Mouse (Mus musculus): Measurements from ENCODE around the gene Kirrel. TPM values are rescaled to one million over a fixed set of nuclear protein-coding genes. Genes with fewer than 3 reads are reported as not detected.

Kirrel gene
- not detected in 2 replicates for total RNA-seq (2014; fragmentation: Nextera tagmentation)
- not detected in 2 replicates for total RNA-seq (2017)

DNA sequence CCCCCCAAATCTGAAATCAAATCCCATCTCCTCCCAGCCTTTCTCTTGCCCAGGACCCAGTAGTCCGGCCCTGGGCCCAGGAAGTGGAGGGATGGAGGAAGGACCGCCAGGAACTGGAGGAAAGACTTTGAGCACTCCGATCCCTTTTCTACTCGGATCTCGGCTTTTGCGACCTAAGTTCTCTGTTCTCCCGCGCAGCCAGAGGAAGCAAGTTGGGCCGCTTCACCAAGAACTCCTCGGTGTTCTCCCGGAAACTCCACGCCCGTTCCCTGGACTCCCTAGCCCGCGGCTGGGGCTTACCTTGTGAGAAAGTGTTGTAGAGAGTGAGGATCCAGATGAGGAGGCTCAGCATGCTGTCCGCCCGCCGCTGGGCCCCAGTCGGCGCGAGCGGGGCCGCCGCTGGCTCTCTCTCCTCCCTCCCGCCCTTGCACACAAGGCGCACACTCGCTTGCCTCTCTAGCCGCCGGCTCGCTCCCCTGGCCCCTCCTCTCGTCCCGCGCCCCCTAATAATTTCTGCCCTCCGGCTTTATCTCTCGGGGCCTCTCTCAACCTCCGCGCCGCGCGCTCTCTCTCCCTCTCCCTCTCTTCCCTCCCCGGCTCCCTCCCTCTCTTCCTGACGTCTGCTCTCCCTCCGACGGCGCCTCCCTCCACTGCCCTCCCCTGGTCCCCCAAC is at the start of gene Kirrel:
Gene Kirrel, minus strand, starts transcription at position 652 of the 673 bp plus-strand sequence.
- ATAC-seq (replicated peaks; ENCODE audit: poor library complexity, severe bottlenecking) = peak; percentile 54

DNA sequence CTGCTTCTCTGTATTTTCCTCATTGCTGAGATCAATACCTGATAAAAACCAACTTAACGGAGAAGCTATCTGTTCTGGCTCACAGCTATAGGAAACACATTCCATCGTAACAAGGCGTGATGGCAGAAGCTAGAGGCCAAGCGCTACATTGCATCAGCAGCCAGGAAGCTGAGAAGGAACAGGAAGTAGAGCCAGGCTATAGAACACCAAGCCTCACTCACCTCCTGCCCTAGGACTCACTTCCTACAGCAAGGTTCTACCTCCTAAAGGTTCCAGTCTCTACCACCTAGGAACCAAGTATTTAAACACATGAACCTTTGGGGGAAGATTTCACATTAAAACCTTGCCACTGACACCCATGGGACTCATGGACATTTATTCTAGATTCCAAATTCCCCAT is 49.1 kb upstream of the Kirrel start:
- peak; percentile 66 for ATAC-seq (replicated peaks; ENCODE audit: poor library complexity, severe bottlenecking)

GRCm38 (mm10) chr3:87222346-87222745 is 47.8 kb upstream of the Kirrel start:
- ATAC-seq (replicated peaks; ENCODE audit: poor library complexity, severe bottlenecking) = no peak

- ATAC-seq (replicated peaks; ENCODE audit: poor library complexity, severe bottlenecking) = no peak
Measured at GRCm38 (mm10) chr3:87215176-87215575, 40.6 kb upstream of the Kirrel start.

DNA sequence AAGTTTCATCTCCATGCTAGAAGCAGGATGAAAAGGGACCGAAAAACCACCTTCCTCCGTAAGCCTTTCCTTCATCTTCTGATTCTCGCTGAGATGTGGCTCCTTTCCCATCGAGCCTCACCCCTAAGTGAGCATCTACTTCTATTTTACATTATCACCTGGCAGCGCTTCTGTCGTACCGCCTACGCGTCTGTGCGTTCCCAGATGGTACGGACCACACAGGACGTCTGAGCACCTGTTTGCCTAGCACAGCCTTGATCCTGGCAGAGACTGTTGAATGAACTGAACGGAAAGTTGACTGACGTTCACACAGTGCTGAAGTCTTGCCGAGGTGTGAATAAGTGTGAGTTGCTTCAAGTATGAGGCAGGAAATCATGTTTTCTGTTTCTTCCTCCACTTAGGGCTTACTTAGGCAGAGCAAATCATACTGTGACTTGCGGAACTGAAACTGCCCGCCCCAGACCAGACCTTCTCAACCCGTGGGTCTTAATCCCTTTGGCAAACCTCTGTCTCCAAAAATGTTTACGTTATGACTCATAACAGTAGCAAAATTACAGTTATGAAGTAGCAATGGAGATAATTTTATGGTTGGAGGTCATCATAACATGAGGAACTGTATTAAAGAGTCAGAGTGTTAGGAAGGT is 39.8 kb upstream of the Kirrel start:
- ATAC-seq (replicated peaks; ENCODE audit: poor library complexity, severe bottlenecking) = no peak

DNA sequence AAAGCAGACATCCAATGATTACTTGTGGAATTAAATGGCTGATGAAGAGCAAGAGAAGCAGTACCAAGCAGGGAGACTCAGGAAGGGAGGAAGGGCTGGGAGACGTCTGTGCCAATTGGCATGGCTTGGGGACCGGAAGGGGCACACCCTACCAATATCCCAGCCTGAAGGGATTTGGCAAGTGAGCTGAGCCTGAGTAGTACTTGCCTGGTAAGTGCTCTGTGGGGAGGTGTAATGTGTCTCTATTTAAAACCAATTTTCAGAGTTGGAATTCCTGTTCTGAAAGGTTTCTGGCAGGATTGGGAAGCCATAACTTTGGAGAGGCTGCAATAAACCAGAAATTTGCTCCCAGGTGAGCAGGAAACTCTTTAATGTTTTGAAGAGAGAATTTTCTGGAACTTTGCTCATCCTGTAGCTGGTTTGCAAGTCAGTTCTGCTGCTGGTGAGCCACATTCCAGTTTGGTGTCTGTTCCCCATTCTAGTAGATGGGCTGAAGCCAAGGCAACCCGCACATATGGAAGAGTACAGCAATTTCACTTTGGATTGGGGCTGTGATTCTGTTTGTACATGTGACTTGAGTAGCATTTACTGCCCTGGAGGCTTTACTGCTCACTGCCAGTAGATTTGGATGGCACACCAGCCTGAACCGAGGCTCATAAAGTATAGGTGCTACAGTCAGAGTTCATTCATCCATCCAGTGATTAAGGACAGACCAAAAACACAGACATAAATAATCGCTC is 32.0 kb upstream of the Kirrel start:
- ATAC-seq (replicated peaks; ENCODE audit: poor library complexity, severe bottlenecking) = no peak

GRCm38 (mm10) chr3:87196637-87197036 is 22.1 kb upstream of the Kirrel start:
- ATAC-seq (replicated peaks; ENCODE audit: poor library complexity, severe bottlenecking) = no peak

DNA sequence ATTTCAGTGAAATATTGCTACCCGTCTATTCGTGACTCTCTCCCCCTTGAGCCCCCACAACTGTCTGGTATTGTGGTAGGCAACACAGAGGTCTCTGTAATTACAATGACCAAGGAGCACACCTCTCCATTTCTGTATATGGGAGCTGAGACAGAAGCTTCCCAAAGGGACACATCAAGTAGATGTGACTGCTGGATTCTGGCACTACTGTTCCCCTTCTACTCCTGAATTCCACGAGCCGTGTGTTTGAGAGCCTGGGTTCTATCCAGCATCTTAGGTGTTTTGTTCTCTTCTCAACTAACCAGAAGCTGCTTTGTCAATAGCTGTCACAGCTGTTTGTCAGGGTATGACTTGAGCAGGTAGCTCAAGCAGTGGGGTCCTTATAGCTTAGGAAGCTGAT is 20.5 kb upstream of the Kirrel start:
- ATAC-seq (replicated peaks; ENCODE audit: poor library complexity, severe bottlenecking) = no peak

- ATAC-seq (replicated peaks; ENCODE audit: poor library complexity, severe bottlenecking) = no peak
Measured at GRCm38 (mm10) chr3:87194591-87194990, 20.0 kb upstream of the Kirrel start.

DNA sequence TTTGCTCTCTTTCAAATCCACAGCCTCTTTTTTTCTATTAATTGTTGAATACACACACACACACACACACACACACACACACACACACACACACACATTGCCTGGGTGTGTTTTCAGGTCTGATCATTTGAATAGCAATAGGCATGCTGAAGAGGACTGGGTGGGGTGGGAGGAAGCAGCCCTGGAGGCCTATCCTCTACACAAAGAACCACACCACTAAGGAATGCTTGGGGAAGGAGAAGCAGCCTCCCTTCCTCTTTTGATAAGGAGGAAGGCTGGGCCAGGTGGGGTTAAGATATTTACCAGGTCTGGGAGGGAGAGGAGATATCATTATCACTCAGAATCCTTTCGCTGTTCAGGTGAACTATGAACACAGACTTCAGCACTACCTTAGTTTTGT is 19.2 kb upstream of the Kirrel start:
- no peak for ATAC-seq (replicated peaks; ENCODE audit: poor library complexity, severe bottlenecking)

- ATAC-seq (replicated peaks; ENCODE audit: poor library complexity, severe bottlenecking) = no peak
Measured at GRCm38 (mm10) chr3:87193352-87193751, 18.8 kb upstream of the Kirrel start.

- ATAC-seq (replicated peaks; ENCODE audit: poor library complexity, severe bottlenecking) = no peak
Measured at GRCm38 (mm10) chr3:87176687-87177086, 2.1 kb upstream of the Kirrel start.

- peak; percentile 21; the same call in 1 of the 2 replicates for ATAC-seq (replicated peaks; ENCODE audit: poor library complexity, severe bottlenecking)
Measured at GRCm38 (mm10) chr3:87175438-87175815, 880 bp upstream of the Kirrel start.

DNA sequence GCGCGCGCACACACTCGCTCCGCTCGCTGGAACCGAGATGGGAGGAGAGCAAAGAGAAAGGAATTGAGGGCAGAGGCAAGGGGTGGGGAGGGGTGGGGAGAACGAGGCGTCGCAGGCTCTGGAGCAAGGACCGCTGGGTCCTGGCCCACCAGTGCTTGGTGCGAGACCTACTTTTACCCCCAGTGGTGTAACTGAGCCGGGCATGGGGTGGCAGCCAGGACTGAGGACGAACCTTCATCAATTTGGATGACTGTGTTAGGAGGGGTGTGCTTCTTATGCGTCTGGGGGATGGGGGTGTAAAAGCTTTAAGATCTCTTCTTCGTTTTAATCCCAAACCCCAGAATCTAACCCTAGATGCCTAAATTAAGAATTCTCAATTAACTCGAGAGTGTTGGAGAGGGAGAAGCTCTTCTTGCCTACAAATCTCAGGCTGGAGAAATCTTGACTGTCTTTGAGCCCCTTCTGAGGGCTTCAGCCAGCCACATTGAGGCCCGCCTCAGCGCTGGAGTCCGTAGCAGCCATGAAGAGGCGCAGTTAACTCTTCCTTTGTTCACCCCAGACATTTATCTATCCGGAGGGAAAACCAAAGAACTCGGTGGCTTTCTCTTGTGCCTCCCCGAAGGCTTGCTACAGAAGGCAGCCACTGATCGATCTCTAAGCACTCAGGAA is 356 bp upstream of the Kirrel start:
- ATAC-seq (replicated peaks; ENCODE audit: poor library complexity, severe bottlenecking) = 0 out of 2 replicates have a peak, but pooled peaks have one; percentile 10

- ATAC-seq (replicated peaks; ENCODE audit: poor library complexity, severe bottlenecking) = no peak
Measured at GRCm38 (mm10) chr3:87173486-87174085, 961 bp downstream of the Kirrel start.

- no peak for ATAC-seq (replicated peaks; ENCODE audit: poor library complexity, severe bottlenecking)
Measured at GRCm38 (mm10) chr3:87173103-87173444, 1.5 kb downstream of the Kirrel start.

DNA sequence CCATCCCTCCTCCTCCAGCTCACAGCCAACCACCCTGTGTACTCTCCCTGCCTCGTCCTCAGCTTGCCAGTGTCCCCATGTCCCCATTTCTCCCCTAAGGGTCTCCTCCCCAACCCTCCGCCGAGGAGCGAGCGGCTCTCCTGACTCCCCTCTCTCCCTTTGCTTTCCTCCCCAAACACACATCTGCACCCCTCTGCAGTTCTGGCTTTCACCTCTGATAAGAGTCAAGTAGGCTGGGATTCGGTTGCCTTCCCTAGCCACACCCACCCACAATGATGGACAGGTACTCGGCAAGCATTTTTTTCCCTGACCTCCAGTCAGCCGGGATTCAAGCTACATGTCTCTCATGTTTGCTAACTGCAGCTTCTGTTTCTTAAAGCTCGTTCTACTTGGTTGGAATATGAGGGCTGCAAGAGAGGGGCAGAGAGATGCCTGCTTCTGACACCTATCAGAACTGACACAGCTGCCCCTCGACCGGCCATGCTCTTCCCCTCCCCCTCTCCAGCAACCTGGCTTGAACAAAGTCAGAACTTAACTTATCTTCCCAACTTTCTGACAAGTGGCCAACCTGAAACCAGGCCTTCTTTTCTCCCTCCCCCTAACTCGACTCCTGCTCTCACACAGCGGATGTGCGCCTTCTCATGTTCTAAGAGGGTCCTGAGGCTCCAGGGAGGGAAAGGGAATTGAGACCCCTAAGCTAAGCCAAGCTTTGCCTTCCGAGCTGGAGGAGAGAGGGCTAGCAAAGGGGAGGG is 2.0 kb downstream of the Kirrel start:
- ATAC-seq (replicated peaks; ENCODE audit: poor library complexity, severe bottlenecking) = no peak

GRCm38 (mm10) chr3:87171201-87172100 is 3.1 kb downstream of the Kirrel start:
- no peak for ATAC-seq (replicated peaks; ENCODE audit: poor library complexity, severe bottlenecking)
